Mouse (Mus musculus): ENCODE results near the gene Nobox.
A peak's percentile ranks its signal among the peaks of the same experiment; 100 is the strongest.

Gene Nobox

GRCm38 (mm10) chr6:43309454-43309853, at the start of gene Nobox:
Gene Nobox, minus strand, starts transcription at chr6:43309554.
- DNase-seq = no peak

DNA sequence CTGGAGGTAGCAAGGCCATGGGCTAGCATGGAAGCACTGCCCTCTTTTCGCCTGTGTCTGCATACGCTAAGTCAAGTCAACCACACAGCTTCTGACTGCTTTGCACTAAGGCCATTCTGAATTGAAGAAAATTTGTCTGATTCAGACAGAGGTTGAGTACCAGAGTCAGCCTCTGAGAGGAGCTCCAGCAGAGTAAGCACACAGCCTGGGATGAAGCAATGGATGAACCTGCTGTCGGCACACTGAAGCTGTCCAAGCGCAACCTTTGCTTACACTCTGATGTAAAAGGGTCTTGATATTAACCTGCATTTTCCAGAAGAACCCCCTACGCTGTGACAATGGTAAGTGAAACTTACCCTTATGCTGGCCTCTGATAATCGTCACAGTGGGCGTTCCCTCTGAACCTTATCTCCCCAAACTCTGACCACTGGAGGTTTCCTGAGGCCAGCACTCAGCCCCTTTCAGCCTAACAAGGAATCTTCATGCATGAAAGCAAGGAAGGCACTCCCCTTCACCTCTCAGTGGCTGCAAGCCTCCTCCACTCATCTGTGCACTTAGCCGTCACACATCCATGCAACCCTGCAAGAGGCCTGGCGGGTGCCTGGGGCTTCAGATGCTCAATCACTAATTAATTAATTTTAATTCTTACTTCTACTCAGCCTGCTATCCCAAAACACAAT, 45.3 kb upstream of the Nobox start:
- no peak for DNase-seq

DNA sequence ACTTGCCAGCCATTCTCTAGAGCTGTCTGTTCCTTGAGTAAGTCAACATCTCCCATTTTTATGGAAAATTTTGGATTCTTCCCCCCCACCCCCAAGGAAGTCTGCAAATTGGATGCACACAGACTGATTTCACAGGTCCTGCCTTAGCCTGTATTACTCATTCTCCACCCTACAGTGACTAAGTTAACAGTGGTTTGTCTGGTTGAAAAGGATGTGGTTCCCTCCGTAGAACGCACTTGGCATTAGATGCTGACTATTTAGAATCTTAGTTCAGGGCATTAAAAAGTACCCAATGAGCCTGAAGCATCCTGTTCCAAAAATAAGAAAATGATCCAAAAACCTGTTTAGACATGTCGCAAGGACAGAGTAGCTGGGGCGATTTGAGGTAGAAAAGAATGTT, 44.1 kb upstream of the Nobox start:
- DNase-seq = no peak

DNA sequence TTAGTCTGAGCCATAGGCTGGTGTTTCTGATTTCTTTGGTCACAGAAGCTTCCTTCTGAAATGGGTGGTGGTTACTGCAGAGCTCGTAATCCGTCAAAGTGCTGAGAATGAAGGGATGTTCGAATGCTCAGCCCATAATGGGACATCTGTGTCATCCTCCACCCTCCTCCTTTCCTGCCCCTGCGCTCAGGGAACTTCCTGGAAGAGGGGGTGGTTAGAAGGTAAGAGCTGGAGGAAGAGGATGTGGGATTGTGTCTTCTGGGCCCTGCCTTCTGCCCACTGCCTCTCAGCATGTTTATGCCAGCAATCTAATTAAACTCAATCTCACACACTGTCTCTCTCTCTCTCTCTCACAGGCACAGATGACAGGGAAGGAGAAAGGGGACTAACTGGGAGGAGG, 39.7 kb upstream of the Nobox start:
- no peak for DNase-seq

- no peak for DNase-seq
Measured at GRCm38 (mm10) chr6:43347637-43348036, 38.3 kb upstream of the Nobox start.

DNA sequence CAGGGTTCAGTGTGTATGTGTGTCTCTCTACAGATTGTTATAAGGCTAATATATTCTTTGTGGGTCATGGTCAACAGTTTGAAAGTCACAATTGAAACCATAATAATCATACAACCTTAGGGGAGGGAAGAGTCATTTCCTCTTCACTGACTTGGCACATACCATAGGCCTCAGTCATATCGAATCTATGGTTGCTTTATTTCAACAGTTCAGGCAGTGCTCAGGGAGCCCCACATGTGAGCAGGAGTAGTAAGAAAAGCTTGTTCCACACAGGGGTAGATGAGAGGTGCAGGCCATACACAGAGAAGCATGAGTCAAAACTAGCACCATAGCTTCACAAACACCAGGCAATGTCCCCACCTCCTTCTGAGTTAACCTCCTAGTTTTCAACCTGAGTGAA, 33.7 kb upstream of the Nobox start:
- no peak for DNase-seq

DNA sequence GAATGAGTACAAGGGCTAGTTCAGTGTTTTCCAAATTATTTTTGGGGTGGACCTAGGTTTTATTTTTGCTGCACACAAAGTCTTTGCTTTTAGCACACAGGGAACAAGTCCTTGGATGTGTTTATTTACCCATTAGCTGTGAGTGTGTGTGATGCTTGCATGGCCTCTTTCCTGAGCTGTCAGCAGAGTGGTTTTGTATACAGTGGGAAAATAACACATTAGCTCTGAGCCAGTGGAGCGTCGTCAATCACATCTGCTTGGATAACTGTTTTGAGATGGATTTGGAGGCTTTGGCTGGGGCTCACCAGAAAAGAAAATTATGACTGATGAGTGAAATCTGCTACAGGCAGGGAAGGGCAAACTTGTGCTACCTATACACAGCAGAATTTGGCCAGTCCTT, 33.0 kb upstream of the Nobox start:
- DNase-seq = no peak

GRCm38 (mm10) chr6:43338804-43339203, 29.4 kb upstream of the Nobox start:
- no peak for DNase-seq

- no peak for DNase-seq
Measured at GRCm38 (mm10) chr6:43337491-43337961, 28.2 kb upstream of the Nobox start.

GRCm38 (mm10) chr6:43335619-43336234, 26.4 kb upstream of the Nobox start:
- peak; percentile 42 for DNase-seq

- DNase-seq = no peak
Measured at GRCm38 (mm10) chr6:43333479-43333878, 24.1 kb upstream of the Nobox start.

- DNase-seq = no peak
Measured at GRCm38 (mm10) chr6:43312961-43313656, 3.8 kb upstream of the Nobox start.

GRCm38 (mm10) chr6:43312546-43312945, 3.2 kb upstream of the Nobox start:
- DNase-seq = no peak

- DNase-seq = no peak
Measured at GRCm38 (mm10) chr6:43310071-43310470, 717 bp upstream of the Nobox start.

DNA sequence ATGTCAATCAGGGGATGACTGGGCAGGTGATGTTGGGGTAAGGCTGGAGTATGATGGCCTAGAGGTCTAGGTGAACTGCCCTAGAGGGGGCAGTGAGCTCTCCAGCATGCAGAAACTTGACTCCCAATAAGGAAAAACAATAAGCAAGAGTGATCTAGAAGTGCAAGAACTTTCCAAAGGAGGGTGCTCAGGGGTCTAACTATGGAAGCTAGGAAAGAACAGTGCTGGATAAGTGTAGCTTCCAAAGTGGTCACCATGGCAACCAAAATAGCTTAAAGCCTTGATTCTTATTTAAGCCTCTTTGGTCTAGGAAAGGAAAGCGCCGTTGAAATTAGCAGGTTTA, 11.9 kb downstream of the Nobox start:
- peak; percentile 17 for DNase-seq

GRCm38 (mm10) chr6:43296798-43297507, 12.4 kb downstream of the Nobox start:
- DNase-seq = no peak

DNA sequence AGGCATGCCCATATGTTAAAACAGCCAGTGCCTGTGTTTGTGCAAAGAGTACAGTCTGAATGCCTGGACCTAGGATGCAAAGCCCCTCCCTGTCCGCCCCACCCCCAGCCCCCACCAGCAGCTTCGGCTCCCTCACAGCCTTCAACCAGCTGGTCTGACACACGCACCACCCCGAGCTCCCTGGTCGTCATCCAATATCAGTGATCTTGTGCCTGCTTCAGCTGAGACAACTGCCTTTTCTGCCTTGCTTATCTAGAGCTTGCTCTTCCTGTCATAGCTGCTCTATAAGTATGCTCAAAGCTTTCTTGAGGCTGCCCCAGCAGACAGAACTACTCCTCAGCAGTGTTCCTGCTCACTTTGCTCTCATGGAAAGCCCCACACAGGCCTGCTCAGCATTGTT, 13.4 kb downstream of the Nobox start:
- no peak for DNase-seq

- no peak for DNase-seq
Measured at GRCm38 (mm10) chr6:43293175-43293574, 16.2 kb downstream of the Nobox start.

- DNase-seq = no peak
Measured at GRCm38 (mm10) chr6:43292471-43293076, 16.8 kb downstream of the Nobox start.

DNA sequence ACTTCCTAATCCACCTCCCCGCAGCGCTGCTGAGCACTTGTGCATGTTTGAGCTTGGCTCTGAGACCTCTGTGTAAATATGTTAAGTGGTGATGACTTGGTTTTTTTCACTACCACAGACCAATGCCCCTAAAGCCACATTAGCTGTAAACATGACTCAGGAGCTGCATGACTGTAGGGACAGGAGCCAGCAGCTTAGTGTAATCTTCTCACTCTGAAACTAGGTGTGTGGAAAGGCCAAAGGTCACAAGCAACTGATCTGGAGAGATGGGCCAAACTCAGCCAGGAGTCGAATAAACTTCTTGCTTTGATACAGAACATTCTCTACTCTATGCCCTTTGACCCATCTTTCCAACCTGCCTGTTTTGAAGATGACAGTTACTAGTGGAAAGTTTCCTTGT, 17.3 kb downstream of the Nobox start:
- DNase-seq = no peak

DNA sequence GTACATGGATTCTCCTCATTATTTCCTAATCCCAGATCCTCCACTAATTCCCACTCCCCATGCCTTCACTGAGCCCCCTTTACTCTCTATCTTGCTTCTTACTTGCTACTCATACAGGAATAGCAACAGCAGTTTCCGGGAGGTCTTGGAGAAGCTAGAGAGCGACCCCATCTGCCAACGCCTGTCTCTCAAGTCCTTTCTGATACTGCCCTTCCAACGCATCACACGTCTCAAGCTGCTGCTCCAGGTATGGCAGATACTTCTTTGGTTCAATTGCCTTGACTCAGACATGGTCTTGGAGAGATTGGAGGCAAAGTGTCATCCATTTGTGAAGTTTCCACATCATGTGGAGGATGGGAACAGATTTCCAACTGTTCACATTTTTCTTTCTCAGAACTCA, 28.9 kb downstream of the Nobox start:
- no peak for DNase-seq

DNA sequence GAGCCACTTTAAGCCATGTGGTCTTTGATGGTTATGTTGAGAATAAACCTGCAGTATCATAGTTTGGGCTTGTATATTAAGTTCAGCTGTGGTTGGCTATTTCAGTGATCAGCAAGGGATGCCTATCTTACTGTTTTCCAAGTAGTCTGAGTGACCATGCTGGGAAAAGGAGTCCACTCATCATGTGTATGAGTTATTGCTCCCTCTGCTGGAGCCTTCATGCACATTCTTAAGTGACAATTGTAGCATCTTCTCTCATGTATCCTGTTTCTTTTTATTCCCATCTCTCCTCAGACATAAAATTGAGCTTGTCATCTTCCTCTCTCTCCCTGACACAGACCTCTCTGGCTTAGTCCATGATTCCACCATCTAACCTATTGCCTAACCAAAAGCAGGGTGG, 31.1 kb downstream of the Nobox start:
- no peak for DNase-seq

- no peak for DNase-seq
Measured at GRCm38 (mm10) chr6:43274123-43274522, 35.2 kb downstream of the Nobox start.

Data from right cerebral cortex, postnatal 14 days (tissue).